Mouse (Mus musculus) gastrocnemius, postnatal 10 days (tissue): Measurements from ENCODE around the gene Zfp791. TPM values are rescaled to one million over a fixed set of nuclear protein-coding genes. Genes with fewer than 3 reads are reported as not detected.
A peak's percentile ranks its signal among the peaks of the same experiment; 100 is the strongest.
"Not testable (repeated sequence)": the region's sequence is repeated elsewhere in the genome, so short reads cannot be mapped to it uniquely, and the experiment has no call there.

Experiments
- DNase-seq: peaks from one replicate; pipeline ENCODE4 v3.0.0; 2021; ENCODE audit warnings: mixed read lengths
- long read RNA-seq, 2 experiments: library from polyadenylated mRNA; stranded (forward); transcript quantifications; one replicate each; pipeline ENCODE4 v2.0.0; 2021
- total RNA-seq, 2 experiments: library from RNA; stranded (reverse); gene quantifications; 2 replicates each; pipeline ENCODE4 v1.2.3; 2021

Zfp791 gene
- total RNA-seq: 1 to 10 TPM in 1 of 2 experiments, under 1 TPM in 1; 0.79 to 1.0 TPM
- long read RNA-seq, experiment 1, partial matches to known transcripts: 0 of 1 reads
- long read RNA-seq, experiment 1, other reads (novel, unspliced or antisense): 1 of 1 reads
- long read RNA-seq, experiment 2, partial matches to known transcripts: 0 of 2 reads
- long read RNA-seq, experiment 2, other reads (novel, unspliced or antisense): 1 of 2 reads

DNA sequence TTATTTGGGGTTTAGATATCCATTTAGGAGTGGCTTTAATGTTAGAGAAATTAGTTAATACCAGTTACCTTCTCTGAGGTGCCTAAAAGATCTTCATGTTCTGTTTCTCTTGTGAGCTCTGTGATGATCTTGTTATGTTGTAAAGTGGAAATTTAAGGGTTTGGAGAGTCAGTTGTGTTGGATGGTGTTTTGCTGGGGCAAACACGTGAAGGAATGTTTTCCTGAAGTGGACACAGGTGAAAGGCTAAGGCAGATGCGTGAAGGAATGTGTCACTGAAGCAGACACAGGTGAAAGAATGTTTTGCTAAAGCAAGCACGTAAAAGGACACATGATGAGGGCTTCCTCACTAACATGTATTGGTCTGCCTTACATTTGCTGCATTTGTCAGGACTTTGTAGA, at the start of gene Zfp791:
Zfp791 (minus strand) TSS at position 101 of the 400 bp plus-strand sequence.
- no peak for DNase-seq

DNA sequence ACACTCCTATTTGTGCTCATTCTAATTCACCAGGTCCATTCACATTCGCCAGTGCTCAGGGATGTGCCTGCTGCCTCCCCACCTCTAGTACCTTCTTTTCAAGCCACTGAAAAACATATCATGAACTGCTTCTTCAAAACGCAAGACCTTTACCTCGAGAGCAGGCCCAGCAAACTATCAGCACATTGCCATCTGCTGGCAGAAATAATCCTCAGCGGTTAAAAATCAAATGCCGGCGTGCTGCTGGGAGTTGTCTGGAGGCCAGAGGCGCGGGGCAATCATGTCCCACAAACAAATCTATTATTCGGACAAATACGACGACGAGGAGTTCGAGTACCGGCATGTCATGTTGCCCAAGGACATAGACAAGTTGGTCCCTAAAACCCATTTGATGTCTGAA, 48.4 kb upstream of the Zfp791 start:
- DNase-seq: peak; percentile 18

DNA sequence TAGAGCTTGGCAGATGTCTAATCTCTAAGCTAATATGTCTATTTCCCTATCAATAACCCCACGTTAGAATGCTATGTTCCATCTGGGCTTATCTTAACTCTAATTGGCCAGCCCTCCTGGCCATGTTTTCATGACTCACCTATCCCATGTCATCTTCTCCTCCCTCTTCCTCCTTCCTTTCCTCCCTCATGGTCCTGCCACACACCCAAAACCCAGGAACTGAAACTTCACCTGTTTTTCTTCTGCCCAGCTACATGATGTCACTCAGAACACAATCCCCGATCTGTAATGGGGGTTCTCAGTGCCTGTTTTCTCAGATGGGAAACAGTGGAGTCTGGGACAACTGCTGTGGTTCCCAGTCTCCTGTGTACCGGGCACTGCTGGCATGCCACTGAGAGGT, 28.7 kb upstream of the Zfp791 start, which contains the start of gene Cks1brt:
Cks1brt (plus strand) TSS at position 301 of the 400 bp plus-strand sequence.
- DNase-seq: no peak

DNA sequence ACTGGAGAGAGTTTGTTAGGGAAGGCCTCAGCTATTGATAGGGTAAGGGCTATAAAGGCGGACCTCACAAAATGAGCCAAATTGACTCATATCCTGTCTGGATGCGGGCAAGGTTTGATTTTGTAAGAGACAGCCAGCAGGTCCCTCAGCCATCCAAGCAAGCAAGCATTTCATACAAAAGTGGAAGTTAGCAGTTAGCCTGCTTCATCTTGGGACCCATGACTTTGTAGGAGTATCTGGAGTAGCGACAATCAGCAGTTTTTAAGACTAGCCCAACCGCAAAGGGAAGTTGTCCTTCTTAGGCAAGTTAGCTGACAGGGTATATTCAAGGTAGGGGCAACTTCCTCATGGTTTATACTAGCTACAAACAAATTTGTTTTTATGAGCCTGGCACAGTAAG, 19.6 kb upstream of the Zfp791 start:
- no peak for DNase-seq

DNA sequence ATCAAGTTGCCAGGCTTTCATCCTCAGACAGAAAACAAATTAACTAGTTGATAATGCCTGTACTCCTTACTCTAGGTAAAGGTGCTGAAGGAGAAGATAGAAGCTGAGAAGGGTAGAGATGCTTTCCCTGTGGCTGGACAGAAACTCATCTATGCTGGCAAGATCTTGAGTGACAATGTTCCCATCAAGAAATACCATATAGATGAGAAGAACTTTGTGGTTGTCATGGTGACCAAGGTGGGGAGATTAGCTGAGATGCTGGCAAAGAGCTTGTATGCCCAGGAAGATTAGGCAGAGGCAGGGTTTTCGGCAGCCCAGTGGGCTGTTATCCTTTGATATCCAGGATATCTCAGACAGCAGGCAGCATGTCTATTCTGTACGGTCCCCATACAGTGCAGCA, 12.8 kb upstream of the Zfp791 start:
- not testable (repeated sequence) for DNase-seq

DNA sequence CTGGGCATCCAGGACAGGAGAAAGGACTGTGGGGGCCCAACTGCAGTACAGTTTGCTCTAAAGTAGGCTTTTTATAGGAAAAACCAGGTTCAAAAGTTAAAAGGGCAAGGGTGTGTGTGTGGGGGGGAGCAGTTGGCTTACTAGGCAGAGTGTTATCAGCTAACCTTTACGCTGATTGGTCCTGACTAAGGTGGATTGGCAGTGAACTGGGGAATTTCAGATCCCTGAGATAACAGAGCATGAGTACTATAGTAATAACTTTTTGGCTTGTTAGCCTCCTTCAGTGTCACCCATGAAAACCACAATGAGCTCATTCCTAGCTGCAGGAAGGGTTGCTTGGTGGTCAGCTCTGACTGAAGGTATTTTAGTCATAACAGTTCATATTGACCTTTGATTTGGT, 9.4 kb upstream of the Zfp791 start:
- DNase-seq: no peak

DNA sequence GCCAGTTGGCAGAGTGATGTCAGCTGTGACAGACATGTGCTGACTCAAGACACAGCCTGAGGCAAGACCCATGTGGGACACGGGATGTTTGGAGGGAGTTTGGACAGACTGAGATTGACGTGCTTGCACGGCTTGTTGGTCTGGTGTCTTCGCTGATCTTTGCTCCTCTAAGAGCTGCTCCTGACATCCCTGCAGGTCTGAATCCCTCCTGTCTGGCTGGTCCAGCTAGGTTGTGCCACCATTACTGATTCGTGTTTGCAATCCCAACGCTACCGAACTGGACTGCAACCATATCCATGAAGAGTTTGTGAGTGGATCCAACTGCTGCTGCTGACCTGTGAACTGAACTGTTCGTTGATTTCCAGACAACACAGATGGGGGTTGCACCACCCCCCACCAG, 796 bp upstream of the Zfp791 start:
- DNase-seq: no peak

DNA sequence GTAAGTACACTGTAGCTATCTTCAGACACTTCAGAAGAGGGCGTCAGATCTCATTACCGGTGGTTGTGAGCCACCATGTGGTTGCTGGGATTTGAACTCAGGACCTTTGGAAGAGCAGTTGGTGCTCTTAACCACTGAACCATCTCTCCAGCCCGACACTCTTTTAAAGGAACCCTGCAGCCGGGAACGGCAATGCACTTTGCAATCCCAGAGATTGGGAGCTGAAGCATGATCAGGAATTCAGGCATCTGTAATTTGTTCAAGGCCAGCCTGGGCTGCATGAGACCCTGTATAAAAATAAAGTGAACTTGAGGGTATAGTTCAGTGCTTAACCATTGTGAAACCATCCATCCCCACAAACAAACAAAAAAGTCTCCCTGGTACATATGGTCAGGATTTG, 2.6 kb downstream of the Zfp791 start:
- DNase-seq: not testable (repeated sequence)

DNA sequence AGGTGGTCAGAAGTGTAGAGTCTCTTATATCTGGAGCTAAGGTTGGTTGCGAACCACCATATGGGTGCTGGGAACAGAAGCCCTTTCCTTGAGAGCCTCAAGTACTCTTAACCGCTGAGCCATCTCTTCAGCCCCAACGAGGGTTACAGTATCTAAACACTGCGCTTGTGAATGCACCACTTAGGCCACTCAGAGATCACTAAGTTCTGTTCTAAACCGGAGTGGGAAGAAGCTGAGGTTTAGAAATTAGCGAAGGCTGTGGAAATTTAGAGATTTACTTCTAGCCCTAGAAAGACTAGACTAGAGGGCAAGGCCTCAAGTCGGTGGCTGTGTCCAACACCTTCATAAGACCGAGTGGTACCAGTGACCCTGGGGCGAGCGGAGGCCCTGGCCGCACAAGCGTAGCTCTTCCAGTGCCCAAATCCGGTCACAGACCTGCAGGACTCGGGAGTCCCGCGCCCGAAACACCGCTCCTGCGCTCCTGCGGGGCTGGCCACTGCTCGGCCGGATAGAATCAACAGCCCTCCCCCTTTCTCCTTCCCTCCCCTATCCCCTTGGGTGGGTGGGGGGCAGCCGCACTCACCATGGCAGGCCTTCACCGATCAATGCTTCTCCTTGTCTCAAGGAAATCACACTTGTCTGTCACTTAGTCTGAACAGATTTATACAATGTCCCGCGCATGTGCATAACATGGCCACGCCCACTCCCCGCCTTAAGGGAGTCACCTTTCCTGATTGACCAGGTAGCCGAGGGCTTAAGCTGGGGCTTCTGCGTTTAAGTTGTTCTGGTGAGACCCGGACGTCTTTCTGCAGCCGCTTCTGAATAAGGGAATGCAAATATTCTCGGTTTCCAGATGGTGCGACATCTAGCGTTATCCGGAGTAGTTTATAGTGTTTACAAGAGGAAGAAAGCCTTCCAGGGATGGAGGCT, 3.6 kb downstream of the Zfp791 start:
- DNase-seq: peak; percentile 71

DNA sequence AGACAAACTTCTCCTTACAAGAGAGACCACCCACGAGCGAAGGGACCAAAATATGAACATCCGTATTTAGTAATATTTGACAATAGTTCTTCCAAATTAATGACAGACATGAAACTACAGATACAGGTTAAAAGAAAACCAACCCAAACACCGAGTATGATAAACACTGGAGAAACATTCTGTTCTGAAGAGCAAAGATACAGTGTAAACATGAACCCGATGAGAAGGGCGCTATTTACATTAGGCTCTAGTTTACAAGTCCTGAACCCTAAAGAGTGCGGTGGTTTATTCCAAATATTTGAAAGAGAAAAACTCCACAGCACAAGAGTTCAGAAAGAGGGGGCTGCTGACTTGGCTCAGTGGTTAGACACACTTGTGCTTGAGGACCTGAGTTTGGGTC, 5.9 kb downstream of the Zfp791 start:
- DNase-seq: no peak

DNA sequence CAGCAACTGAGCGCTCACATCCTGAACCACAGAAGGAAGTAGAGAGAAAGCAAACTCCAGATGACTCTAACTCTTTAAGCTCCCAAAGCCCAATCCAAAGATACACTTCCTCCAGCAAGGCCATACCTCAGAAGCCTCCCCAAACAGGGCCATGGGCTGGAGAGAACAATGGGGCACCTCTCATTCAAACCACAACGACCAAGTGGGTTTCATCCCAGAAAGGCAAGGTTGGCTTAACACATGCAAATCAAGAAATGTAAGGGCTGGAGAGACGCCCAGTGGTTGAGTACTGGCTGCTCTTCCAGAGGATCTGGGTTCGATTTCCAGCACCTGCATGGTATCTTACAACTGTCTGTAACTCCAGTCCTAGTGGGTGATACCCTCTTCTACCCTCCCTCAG, 7.4 kb downstream of the Zfp791 start:
- DNase-seq: no peak

DNA sequence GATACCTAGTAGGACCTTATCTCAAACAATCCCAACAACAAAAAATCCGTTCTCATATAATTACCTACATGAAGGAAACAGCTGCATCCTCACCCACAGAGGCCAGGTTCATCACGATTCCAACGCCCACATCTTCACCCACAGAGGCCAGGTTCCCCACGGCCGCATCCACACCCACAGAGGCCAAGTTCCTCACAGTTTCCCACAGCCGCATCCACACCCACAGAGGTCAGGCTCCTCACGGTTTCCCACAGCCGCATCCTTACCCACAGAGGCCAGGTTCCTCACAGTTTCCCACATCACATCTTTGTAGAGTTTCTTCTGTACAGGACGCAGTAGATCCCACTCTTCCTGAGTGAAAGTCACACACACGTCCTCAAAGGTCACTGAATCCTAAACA, 9.7 kb downstream of the Zfp791 start:
- DNase-seq: no peak

DNA sequence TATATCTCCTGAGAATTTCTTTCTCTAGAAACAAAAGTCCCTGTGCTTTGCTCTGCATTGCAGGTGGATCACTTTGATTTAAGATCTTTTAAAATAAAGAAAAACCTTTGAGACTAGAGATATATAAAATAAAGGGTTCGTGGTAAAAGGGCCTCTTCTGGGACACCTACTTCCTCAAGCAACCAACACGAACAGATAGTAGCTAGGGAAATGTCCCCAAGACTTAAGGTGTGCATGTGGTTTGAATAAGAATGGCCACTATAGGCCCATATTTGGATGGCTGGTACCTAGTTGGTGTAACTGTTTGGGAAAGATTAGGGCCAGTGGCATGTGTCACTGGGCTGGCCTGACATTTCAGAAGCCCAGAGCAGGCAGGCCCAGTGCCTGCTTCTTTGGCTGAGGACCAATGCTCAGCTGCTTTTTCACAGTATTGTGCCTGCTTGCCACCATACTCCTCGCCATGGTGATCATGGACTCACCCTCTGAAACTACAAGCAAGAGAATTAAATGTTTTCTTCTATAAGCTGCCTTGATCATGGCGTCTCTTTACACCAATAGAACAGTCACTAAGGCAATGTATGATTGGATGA, 22.7 kb downstream of the Zfp791 start:
- no peak for DNase-seq

DNA sequence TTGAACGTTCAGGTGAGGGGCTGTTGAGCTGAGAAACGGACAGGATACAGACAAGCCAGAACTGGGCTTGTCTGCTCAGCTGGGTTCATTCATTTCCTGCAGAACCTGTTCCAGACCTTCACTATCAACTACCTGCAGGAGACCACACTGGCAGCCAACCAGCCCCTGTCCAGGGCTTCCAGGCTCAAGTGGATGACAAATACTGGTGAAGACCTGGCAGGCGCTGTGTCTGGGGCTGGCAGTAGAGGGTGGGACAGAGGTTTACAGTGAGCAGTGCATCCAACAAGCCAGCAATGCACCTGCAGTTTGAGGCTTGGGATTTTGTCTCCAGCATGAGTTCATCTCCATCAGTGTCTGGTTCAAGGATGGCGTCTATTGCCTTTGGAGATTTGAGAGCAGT, 26.0 kb downstream of the Zfp791 start:
- DNase-seq: no peak

DNA sequence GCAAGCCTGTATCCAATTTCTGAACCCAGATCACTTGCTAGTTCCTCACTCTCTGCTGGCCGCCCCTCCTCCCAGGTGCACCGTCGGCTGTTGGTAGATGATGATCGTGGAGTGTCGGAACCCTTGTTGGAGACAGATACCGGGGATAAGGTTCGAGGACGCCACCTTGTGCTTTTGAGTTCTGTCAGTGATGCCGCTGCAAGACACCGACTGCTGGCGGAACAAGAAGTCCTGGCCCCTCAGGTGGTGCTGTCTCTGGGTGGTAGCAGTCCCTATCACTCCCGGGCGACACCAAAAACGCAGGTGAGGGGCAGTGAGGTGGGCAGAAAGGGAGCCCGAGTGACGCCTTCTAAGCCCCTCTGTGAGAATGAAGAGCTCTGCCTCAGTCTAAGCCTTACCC, 26.7 kb downstream of the Zfp791 start:
- DNase-seq: no peak

DNA sequence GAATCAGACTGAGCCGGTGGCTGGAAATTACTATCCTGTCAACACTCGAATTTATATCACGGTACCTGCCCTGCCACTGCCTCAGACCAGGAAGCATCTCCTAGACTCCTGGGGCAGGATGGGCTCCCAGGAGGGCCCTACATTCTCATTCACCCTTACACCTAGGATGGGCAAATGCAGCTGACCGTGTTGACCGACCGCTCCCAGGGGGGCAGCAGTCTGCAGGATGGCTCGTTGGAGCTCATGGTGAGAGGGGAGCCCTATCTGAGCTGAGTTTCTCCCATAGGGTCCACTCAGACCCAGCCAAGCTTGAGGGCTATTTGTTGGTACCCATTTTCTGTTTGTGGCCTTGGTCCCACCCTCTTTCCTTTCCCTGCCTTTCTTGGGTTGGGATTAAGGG, 27.3 kb downstream of the Zfp791 start:
- DNase-seq: no peak

DNA sequence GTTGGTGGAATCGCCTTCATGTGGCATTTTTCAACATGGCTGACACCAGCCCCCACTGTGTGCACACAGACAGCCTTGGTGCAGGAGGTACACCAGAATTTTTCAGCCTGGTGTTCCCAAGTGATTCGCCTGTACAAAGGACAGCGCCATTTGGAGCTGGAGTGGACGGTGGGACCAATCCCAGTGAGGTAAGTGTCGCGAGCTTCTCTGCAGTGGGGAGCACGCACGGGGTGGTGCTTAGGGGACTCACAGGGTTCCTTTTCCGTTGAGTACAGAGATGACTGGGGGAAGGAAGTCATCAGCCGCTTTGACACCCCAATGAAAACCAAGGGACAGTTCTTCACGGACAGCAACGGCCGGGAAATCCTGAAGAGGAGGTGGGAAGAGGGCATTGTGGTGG, 27.8 kb downstream of the Zfp791 start:
- DNase-seq: no peak

DNA sequence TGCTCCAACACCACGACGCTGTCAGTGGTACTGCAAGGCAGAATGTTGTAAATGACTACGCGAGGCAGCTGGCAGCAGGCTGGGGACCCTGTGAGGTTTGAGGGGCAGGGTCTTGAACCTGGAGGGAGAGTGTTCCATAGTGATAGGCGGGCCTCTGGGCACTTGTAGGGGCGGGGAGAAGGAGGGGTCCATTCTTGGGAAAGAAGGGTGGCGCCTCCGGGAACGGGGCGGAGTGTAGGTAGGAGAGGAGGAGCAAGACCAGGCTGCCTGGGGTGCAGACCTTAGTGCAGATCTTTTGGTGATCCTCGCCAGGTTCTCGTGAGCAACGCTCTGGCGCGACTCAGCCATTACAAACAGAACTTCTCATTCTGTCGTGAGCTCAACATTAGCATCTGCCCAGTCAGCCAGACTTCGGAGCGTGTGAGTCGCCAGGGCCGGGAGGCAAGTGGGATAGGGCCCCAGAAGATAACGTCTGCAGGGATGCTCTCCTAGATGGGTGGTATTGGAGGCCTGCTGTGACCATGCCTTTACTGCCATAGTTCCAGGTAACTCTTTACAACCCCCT, 31.3 kb downstream of the Zfp791 start:
- no peak for DNase-seq

DNA sequence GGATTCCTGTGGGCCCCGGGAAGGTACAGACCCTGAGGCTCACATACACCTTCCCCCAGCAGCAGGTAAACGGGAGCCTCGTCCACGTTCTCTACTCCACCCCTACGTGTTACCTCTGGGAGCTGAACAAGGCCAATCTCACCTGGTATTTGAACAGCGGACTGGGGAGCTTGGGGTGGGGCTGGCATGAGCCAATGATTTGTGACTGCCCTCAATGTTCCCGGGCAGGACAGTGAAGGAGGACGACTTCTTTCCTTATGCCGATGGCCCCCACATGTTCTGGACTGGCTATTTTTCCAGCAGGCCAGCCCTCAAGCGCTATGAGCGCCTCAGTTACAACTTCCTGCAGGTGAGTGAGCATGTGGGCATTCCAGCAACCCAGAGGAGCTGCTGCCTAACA, 32.0 kb downstream of the Zfp791 start:
- no peak for DNase-seq

DNA sequence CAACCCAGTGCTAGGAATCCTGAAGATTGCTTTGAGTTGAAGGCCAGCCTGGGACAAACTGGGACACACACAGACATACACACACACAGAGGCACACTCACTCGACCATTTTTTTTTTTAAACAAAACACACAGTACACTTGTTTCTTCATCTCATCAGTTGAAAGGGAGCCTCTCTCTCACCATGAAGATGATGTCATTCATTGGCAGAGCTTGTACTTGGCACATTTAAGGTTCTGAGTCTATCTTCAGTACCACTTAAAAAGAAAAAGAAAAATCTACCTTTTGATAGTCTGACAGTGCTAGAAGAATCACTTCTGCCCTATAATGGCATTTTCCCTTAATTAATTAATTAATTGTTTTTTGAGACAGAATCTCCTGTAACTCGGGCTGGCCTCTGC, 34.1 kb downstream of the Zfp791 start:
- DNase-seq: no peak

DNA sequence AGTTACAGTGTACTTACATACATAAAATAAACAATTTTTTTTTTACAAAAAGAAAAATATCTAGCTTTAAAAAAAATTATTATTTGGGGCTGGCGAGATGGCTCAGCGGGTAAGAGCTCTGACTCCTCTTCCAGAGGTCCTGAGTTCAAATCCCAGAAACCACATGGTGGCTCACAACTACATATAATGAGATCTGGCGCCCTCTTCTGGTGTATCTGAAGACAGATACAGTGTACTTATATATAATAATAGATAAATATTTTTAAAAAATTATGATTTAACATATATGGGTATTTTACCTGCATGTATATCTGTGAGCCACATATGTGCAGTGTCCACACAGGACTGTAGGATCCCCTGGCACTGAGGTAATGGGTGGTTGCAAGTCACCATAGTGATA, 36.7 kb downstream of the Zfp791 start:
- DNase-seq: no peak

DNA sequence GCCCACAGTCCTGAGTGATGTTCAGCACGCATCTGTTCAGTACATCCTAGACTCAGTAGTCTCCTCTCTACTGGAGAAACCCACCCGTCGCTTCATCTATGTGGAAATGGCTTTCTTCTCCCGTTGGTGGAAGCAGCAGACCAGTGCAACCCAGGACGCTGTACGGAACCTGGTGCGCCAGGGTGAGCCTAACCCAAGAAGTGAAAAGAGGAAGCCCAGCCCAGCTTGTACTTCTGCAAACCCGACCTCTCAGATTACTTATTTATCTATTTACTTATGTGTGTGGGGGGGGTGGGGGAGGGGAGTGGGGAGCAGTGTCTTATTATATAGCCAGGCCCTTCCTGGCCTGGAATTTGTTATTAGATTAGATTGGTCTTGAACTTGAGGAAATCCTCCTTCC, 38.3 kb downstream of the Zfp791 start:
- no peak for DNase-seq
